Mouse (Mus musculus) spleen, adult 2 months (tissue): ENCODE measurements around the gene Cspg4. TPM values are rescaled to one million over a fixed set of nuclear protein-coding genes. Genes with fewer than 3 reads are reported as not detected.

Experiments
- DNase-seq, 2 experiments: peaks; one replicate each; pipeline versions ENCODE4 v3.0.0 to v3.0.0-alpha.2; 2012 to 2021; ENCODE audit warnings: low spot score in 2 of 2, low read depth in 1 of 2
- H3K27ac ChIP-seq: fragments of 200-500 bp; 2 replicates; pipeline ENCODE4 v1.5.1; 2012; ENCODE audit warnings: low read length, inconsistent platforms; ENCODE audit not compliant: insufficient read depth
- H3K27me3 ChIP-seq: fragments of 200-500 bp; 2 replicates; pipeline ENCODE4 v1.6.1; 2012; ENCODE audit warnings: mild to moderate bottlenecking, moderate library complexity, low read length, inconsistent platforms; ENCODE audit not compliant: control insufficient read depth, insufficient read depth
- H3K36me3 ChIP-seq: fragments of 200-500 bp; 2 replicates; pipeline ENCODE4 v1.6.1; 2012; ENCODE audit warnings: mild to moderate bottlenecking, low read length, inconsistent platforms; ENCODE audit not compliant: control insufficient read depth, insufficient read depth
- H3K4me1 ChIP-seq: fragments of 200-500 bp; 2 replicates; pipeline ENCODE4 v1.6.1; 2011; ENCODE audit warnings: inconsistent platforms; ENCODE audit not compliant: control insufficient read depth, insufficient read depth, insufficient read length
- H3K4me3 ChIP-seq: fragments of 200-500 bp; 2 replicates; pipeline ENCODE4 v1.5.1; 2011; ENCODE audit warnings: mild to moderate bottlenecking, inconsistent platforms; ENCODE audit not compliant: insufficient read depth, insufficient read length; ENCODE audit errors: extremely low read depth
- CTCF ChIP-seq: fragments of 200-500 bp; IDR thresholded peaks from 2 replicates; pipeline ENCODE4 v1.5.1; 2011; ENCODE audit warnings: mild to moderate bottlenecking, inconsistent platforms; ENCODE audit not compliant: insufficient read depth, insufficient read length, insufficient replicate concordance; ENCODE audit errors: extremely low read depth
- POLR2A ChIP-seq: fragments of 200-500 bp; IDR thresholded peaks from 2 replicates; pipeline ENCODE4 v1.6.1; 2011; ENCODE audit warnings: low read depth, low read length, inconsistent platforms
- WGBS: fragments of 180-500 bp; shearing (Covaris S2); methylation state at CpG from one replicate; pipeline ENCODE4 v1.1.7; 2018; 5-methylcytosine and 5-hydroxymethylcytosine counted together
- polyA plus RNA-seq: library from polyadenylated mRNA; depleted of rRNA; stranded (reverse); fragments of >200 nt; gene quantifications from 2 replicates; pipeline ENCODE4 v1.2.3, GENCODE M21; 2012

Gene Cspg4
- polyA plus RNA-seq, 1 experiment: 1.3 TPM

- Histone ChIP-seq H3K4me1 (no peaks in the 10 kb centered on the region), H3K4me3 (peak within 1 kb of the TSS; percentile 66), H3K27me3 (no peaks in the 10 kb centered on the region; the same call in 1 of the 2 replicates), H3K36me3 (no peaks in the 10 kb centered on the region), H3K27ac (peak within 1 kb of the TSS; percentile 65)
- TF ChIP-seq CTCF (peak; percentile 51; the same call in 1 of the 2 replicates), POLR2A (no peak)
- under 1% methylated on average over 50 of the region's 50 CpGs for WGBS
- DNase-seq: peak; percentile 34 to 80
These were observed 63.4 kb downstream of the Cspg4 start, which contains the start of gene Snx33 for GRCm38 (mm10) chr9:56928041-56928811. Snx33 (minus strand) TSS chr9:56928371.

- Histone ChIP-seq H3K4me1 (no peaks in the 10 kb centered on the region), H3K27ac (no peak overlapping the region), H3K36me3 (no peaks in the 10 kb centered on the region), H3K4me3 (no peak overlapping the region), H3K27me3 (no peaks in the 10 kb centered on the region; the same call in 1 of the 2 replicates)
- WGBS: 80% methylated on average over 4 of the region's 4 CpGs
- DNase-seq: no peak
- no peak for TF ChIP-seq POLR2A
- no peak for TF ChIP-seq CTCF
These were observed 64.7 kb downstream of the Cspg4 start for GRCm38 (mm10) chr9:56929496-56929895.

GRCm38 (mm10) chr9:56930556-56930955 is 65.7 kb downstream of the Cspg4 start:
- DNase-seq: no peak
- Histone ChIP-seq H3K4me1 (no peaks in the 10 kb centered on the region), H3K36me3 (no peaks in the 10 kb centered on the region), H3K27me3 (no peaks in the 10 kb centered on the region; the same call in 1 of the 2 replicates), H3K27ac (no peak overlapping the region), H3K4me3 (no peak overlapping the region)
- TF ChIP-seq CTCF (no peak), POLR2A (no peak)
- 81% methylated on average over 1 of the region's 1 CpGs for WGBS

- Histone ChIP-seq H3K27ac (peak overlapping the region; percentile 55), H3K4me3 (peak overlapping the region; percentile 44), H3K4me1 (peaks cover 3% of the 10 kb centered on the region; the same call in 1 of the 2 replicates), H3K36me3 (peaks cover 1% of the 10 kb centered on the region; the same call in 1 of the 2 replicates), H3K27me3 (no peaks in the 10 kb centered on the region)
- no peak for DNase-seq
- TF ChIP-seq CTCF (no peak), POLR2A (no peak)
- 16% methylated on average over 6 of the region's 6 CpGs for WGBS
These were observed 72.0 kb downstream of the Cspg4 start for GRCm38 (mm10) chr9:56936861-56937222.

DNA sequence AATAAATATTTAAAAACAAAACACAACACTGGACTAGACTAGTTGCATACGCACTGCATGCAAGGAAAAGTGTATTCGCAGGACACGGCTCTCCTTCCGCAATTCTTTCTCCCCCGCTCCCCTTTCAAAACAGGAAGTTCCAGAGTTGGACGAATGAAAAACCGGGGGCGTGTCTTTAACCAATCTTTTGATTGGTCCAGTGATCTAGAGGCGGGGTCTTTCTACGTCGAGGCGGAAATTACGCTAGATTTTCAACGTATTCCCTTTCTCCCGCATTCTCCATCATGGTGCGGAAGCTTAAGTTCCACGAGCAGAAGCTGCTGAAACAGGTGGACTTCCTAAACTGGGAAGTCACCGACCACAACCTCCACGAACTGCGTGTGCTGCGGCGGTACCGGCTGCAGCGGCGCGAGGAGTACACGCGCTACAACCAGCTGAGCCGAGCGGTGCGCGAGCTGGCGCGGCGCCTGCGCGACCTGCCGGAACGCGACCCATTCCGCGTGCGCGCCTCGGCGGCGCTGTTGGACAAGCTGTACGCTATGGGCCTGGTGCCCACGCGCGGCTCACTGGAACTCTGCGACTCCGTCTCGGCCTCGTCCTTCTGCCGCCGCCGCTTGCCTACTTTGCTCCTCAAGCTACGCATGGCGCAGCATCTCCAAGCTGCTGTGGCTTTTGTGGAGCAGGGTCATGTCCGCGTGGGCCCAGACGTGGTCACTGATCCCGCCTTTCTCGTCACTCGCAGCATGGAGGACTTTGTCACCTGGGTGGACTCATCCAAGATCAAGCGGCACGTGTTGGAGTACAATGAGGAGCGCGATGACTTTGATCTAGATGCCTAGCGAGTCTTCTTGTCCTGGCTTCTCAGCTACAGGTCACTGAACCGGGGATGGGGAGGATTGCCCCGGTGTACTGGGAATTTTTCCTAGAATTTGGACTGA is 72.7 kb downstream of the Cspg4 start, which contains the start of gene Imp3:
Gene Imp3 (plus strand): TSS at position 253 of the 938 bp plus-strand sequence.
- TF ChIP-seq POLR2A (peak; percentile 50), CTCF (no peak)
- H3K4me1 ChIP-seq: peaks cover 3% of the 10 kb centered on the region; the same call in 1 of the 2 replicates
- WGBS: under 1% methylated on average over 73 of the region's 73 CpGs
- H3K36me3 ChIP-seq: peaks cover 3% of the 10 kb centered on the region; the same call in 1 of the 2 replicates
- peak within 1 kb of the TSS; percentile 90 for H3K27ac ChIP-seq
- no peaks in the 10 kb centered on the region for H3K27me3 ChIP-seq
- peak within 1 kb of the TSS; percentile 76 for H3K4me3 ChIP-seq
- peak; percentile 85 to 95 for DNase-seq

DNA sequence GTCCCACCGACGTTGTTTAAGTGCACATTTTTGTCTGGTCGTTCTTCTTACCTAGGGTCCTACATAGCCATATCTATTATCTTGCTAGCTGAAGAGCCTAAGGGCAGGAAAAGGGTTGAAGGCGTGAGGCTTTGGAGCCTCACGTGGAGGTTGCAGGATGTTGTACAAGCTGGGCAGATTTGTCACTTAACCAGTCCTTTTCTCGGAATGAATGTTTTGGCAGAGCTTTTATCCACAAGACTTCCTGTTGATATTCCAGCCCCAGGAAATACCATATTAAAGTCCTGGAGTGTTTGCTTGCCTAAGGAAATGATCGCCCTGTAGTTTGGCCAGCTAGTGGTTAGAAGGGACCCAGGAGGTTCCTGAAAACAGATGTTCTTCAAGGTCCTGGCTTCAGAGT is 73.5 kb downstream of the Cspg4 start:
- no peak for TF ChIP-seq CTCF
- TF ChIP-seq POLR2A: no peak
- peaks cover 3% of the 10 kb centered on the region; the same call in 1 of the 2 replicates for H3K4me1 ChIP-seq
- DNase-seq: no peak

More for the DNA sequence above, 73.5 kb downstream of the Cspg4 start:
- Histone ChIP-seq H3K4me3 (peak overlapping the region; percentile 76), H3K36me3 (peaks cover 3% of the 10 kb centered on the region; the same call in 1 of the 2 replicates), H3K27ac (peak overlapping the region; percentile 90), H3K27me3 (no peaks in the 10 kb centered on the region)
- 1% methylated on average over 7 of the region's 7 CpGs for WGBS
